Comparison of ENCODE assay signal across 8 mouse cellular contexts in genomic region chrX:13072461-13072982, GRCm38 (mm10). TPM values are rescaled to one million over a fixed set of nuclear protein-coding genes. Genes with fewer than 3 reads are reported as not detected.
DNase-seq lines count a peak whose midpoint lies in the region; ATAC-seq lines count a peak whose summit lies in the region.

No protein-coding gene starts in this region.

- H3K4me3 ChIP-seq in intestine, embryonic 16.5 days (ENCODE audit: low read length): peak overlapping the region; percentile 75
- H3K4me3 ChIP-seq in limb, embryonic 10.5 days: peak overlapping the region; percentile 74
- H3K4me3 ChIP-seq in midbrain, embryonic 11.5 days (ENCODE audit: low read depth, low read length): peak overlapping the region; percentile 73

- H3K27ac ChIP-seq in intestine, embryonic 16.5 days (ENCODE audit: low read length): peak overlapping the region; percentile 92
- peak overlapping the region; percentile 93 for H3K27ac ChIP-seq in limb, embryonic 10.5 days
- peak overlapping the region; percentile 89 for H3K27ac ChIP-seq in midbrain, embryonic 11.5 days (ENCODE audit: low read depth, low read length)

- H3K27me3 ChIP-seq in intestine, embryonic 16.5 days (replicated peaks; ENCODE audit: control insufficient read depth, insufficient read depth, low read length): peaks cover 2% of the 10 kb centered on the region; the same call in 1 of the 2 replicates
- peaks cover 54% of the 10 kb centered on the region for H3K27me3 ChIP-seq in limb, embryonic 10.5 days (ENCODE audit: low read depth, poor library complexity, severe bottlenecking)
- no peaks in the 10 kb centered on the region for H3K27me3 ChIP-seq in midbrain, embryonic 11.5 days (ENCODE audit: control insufficient read depth, insufficient read depth, low read length)

- peak; percentile 69 for DNase-seq in adrenal gland, adult 8-10 months
- peak; percentile 48 for DNase-seq in embryo, embryonic 11.5 days (ENCODE audit: low read depth, low spot score)
- peak; percentile 58 to 61 for DNase-seq in gastrocnemius, postnatal 36 days
- peak; percentile 79 for DNase-seq in limb, embryonic 10.5 days (ENCODE audit: low spot score)
- peak; percentile 93 for DNase-seq in midbrain, embryonic 11.5 days (ENCODE audit: low spot score, missing footprints)
- DNase-seq in right cerebral cortex, postnatal 36 days (ENCODE audit: low spot score in 2 of 2): peak; percentile 29 to 55
- DNase-seq in yolk sac, embryonic 10.5 days (ENCODE audit: low spot score): peak; percentile 84

- no peaks in the 10 kb centered on the region for H3K36me3 ChIP-seq in intestine, embryonic 16.5 days (ENCODE audit: control insufficient read depth, insufficient read depth, low read length)
- peaks cover 4% of the 10 kb centered on the region for H3K36me3 ChIP-seq in limb, embryonic 10.5 days
- H3K36me3 ChIP-seq in midbrain, embryonic 11.5 days (ENCODE audit: control insufficient read depth, insufficient read depth, low read length): no peaks in the 10 kb centered on the region

- peak overlapping the region; percentile 88 for H3K9ac ChIP-seq in intestine, embryonic 16.5 days (ENCODE audit: low read depth, low read length)
- peak overlapping the region; percentile 88 for H3K9ac ChIP-seq in midbrain, embryonic 11.5 days (ENCODE audit: low read length)

- H3K4me2 ChIP-seq in intestine, embryonic 16.5 days (ENCODE audit: low read depth, low read length): peak overlapping the region; percentile 43
- peak overlapping the region; percentile 50 for H3K4me2 ChIP-seq in midbrain, embryonic 11.5 days

- WGBS in intestine, embryonic 16.5 days: 6% methylated on average over 43 of the region's 73 CpGs
- WGBS in limb, embryonic 10.5 days: 11% methylated on average over 50 of the region's 73 CpGs
- WGBS in midbrain, embryonic 11.5 days: 16% methylated on average over 37 of the region's 73 CpGs

- H3K9me3 ChIP-seq in intestine, embryonic 16.5 days (ENCODE audit: control insufficient read depth, low read length): no peaks in the 10 kb centered on the region
- H3K9me3 ChIP-seq in limb, embryonic 10.5 days (replicated peaks): no peaks in the 10 kb centered on the region
- H3K9me3 ChIP-seq in midbrain, embryonic 11.5 days (ENCODE audit: control insufficient read depth, low read length): no peaks in the 10 kb centered on the region

- no peaks in the 10 kb centered on the region for H3K4me1 ChIP-seq in intestine, embryonic 16.5 days (ENCODE audit: control insufficient read depth, insufficient read depth, low read length)
- no peaks in the 10 kb centered on the region for H3K4me1 ChIP-seq in limb, embryonic 10.5 days
- no peaks in the 10 kb centered on the region for H3K4me1 ChIP-seq in midbrain, embryonic 11.5 days (ENCODE audit: control insufficient read depth, insufficient read depth, low read length)

- ATAC-seq in intestine, embryonic 16.5 days: peak; percentile 42
- peak; percentile 47 for ATAC-seq in midbrain, embryonic 11.5 days (ENCODE audit: low FRiP score)

- intact Hi-C loops in gastrocnemius, postnatal 36 days (cut with DNase I): no loop called here

RNA-seq across cellular contexts. Expression of gene Usp9x, which starts 1.2 kb away (rescaled TPM):
- total RNA-seq in adrenal gland, adult 8-10 months (2022): 100 to 1,000 TPM; 172 to 242 (median 222) TPM
- total RNA-seq in gastrocnemius, postnatal 36 days (2021): 100 to 1,000 TPM; 130 TPM
- 14.3 and 15.8 TPM in 2 replicates for polyA plus RNA-seq in intestine, embryonic 16.5 days (2015; fragmentation: Nextera tagmentation; extraction: Ambion mirVana)
- 33.3 and 35.2 TPM in 2 replicates for polyA plus RNA-seq in limb, embryonic 10.5 days (2016; fragmentation: Nextera tagmentation; extraction: Ambion mirVana)
- 58.2 and 72.7 TPM in 2 replicates for polyA plus RNA-seq in midbrain, embryonic 11.5 days (2014; fragmentation: Nextera tagmentation; extraction: Ambion mirVana)

Comparison
In these comparisons a context has a peak if more than half of its experiments do, and no peak if none do; other contexts are left out.
1. Peak in every context shown above with its lines: DNase-seq, ATAC-seq, H3K4me3 ChIP-seq and H3K27ac ChIP-seq.
2. DNase-seq: peak in every context shown above with its lines; median percentile 93 in midbrain, embryonic 11.5 days; 84 in yolk sac, embryonic 10.5 days; 79 in limb, embryonic 10.5 days; 69 in adrenal gland, adult 8-10 months; 60 in gastrocnemius, postnatal 36 days; 48 in embryo, embryonic 11.5 days; 42 in right cerebral cortex, postnatal 36 days.